ENCODE assay signal across 9 mouse cellular contexts in genomic region chr6:82854338-82854737, GRCm38 (mm10).
A peak's percentile ranks its signal among the peaks of the same experiment; 100 is the strongest.
DNase-seq lines count a peak whose midpoint lies in the region; ATAC-seq and TF ChIP-seq lines count a peak whose summit lies in the region.
"Had no signal": no experiment of that assay in that cellular context is flagged by ENCODE, and none has a peak within 500 bp of the region (broad histone marks: within the 10 kb centered on the region; RNA-seq: fewer than 3 reads in every experiment).

No protein-coding gene starts in this region.

- no peak overlapping the region for H3K9ac ChIP-seq in heart, embryonic 12.5 days
- H3K9ac ChIP-seq in stomach, postnatal 0 days (ENCODE audit: low read length), result no peak overlapping the region
- no peak overlapping the region for H3K9ac ChIP-seq in hindbrain, embryonic 11.5 days (ENCODE audit: low read depth, low read length)
- H3K9ac ChIP-seq: hindbrain, embryonic 12.5 days had no signal

- peaks cover 51% of the 10 kb centered on the region for H3K27me3 ChIP-seq in megakaryocyte, embryonic 14.5 days (replicated peaks)
- H3K27me3 ChIP-seq in heart, embryonic 12.5 days (replicated peaks), result no peaks in the 10 kb centered on the region
- no peaks in the 10 kb centered on the region for H3K27me3 ChIP-seq in stomach, postnatal 0 days (ENCODE audit: control insufficient read depth, insufficient read depth, low read length)
- H3K27me3 ChIP-seq in hindbrain, embryonic 11.5 days (ENCODE audit: control insufficient read depth, insufficient read depth, low read length), result no peaks in the 10 kb centered on the region
- H3K27me3 ChIP-seq: hindbrain, embryonic 12.5 days had no signal

- ATAC-seq in megakaryocyte, adult 5-6 weeks (ENCODE audit: poor library complexity, severe bottlenecking), result no peak
- ATAC-seq in heart, embryonic 12.5 days (ENCODE audit: insufficient number of reproducible peaks, low FRiP score), result 0 out of 2 replicates have a peak, but pooled peaks have one; percentile 53
- peak; percentile 91 for ATAC-seq in stomach, postnatal 0 days (ENCODE audit: low FRiP score, low TSS enrichment)
- no peak for ATAC-seq in hindbrain, embryonic 11.5 days (ENCODE audit: low FRiP score)
- no peak for ATAC-seq in granulocyte monocyte progenitor cell, adult 5-6 weeks (replicated peaks; ENCODE audit: poor library complexity, severe bottlenecking)

- H3K4me2 ChIP-seq in heart, embryonic 12.5 days, result no peak overlapping the region
- no peak overlapping the region for H3K4me2 ChIP-seq in stomach, postnatal 0 days (replicated peaks; ENCODE audit: low read depth)
- no peak overlapping the region for H3K4me2 ChIP-seq in hindbrain, embryonic 11.5 days (replicated peaks; ENCODE audit: low read depth, low read length)
- H3K4me2 ChIP-seq: hindbrain, embryonic 12.5 days had no signal

- no peaks in the 10 kb centered on the region for H3K36me3 ChIP-seq in megakaryocyte, embryonic 14.5 days (replicated peaks; ENCODE audit: low read length)
- no peaks in the 10 kb centered on the region for H3K36me3 ChIP-seq in heart, embryonic 12.5 days
- no peaks in the 10 kb centered on the region for H3K36me3 ChIP-seq in stomach, postnatal 0 days (ENCODE audit: control insufficient read depth, insufficient read depth, low read length)
- H3K36me3 ChIP-seq in hindbrain, embryonic 11.5 days (ENCODE audit: control insufficient read depth, insufficient read depth, low read length), result no peaks in the 10 kb centered on the region
- H3K36me3 ChIP-seq: hindbrain, embryonic 12.5 days had no signal

- no peak overlapping the region for H3K27ac ChIP-seq in heart, embryonic 12.5 days (ENCODE audit: poor library complexity, severe bottlenecking)
- no peak overlapping the region; the same call in 1 of the 2 replicates for H3K27ac ChIP-seq in stomach, postnatal 0 days (replicated peaks)
- no peak overlapping the region for H3K27ac ChIP-seq in hindbrain, embryonic 11.5 days (ENCODE audit: low read depth, low read length)
- H3K27ac ChIP-seq: hindbrain, embryonic 12.5 days had no signal

- peak; percentile 24 to 35 for DNase-seq in adrenal gland, postnatal 4 days (ENCODE audit: low spot score in 2 of 2)
- peak; percentile 72 for DNase-seq in stomach, postnatal 0 days (ENCODE audit: low spot score)
- no peak for DNase-seq in frontal cortex, postnatal 25 days (ENCODE audit: low spot score in 2 of 2)
- no peak for DNase-seq in hindbrain, embryonic 11.5 days (ENCODE audit: low spot score)

- peaks cover 6% of the 10 kb centered on the region; the same call in 1 of the 2 replicates for H3K4me1 ChIP-seq in megakaryocyte, embryonic 14.5 days
- peaks cover 16% of the 10 kb centered on the region for H3K4me1 ChIP-seq in heart, embryonic 12.5 days (replicated peaks)
- H3K4me1 ChIP-seq in stomach, postnatal 0 days (replicated peaks; ENCODE audit: control insufficient read depth, insufficient read depth), result no peaks in the 10 kb centered on the region
- H3K4me1 ChIP-seq in hindbrain, embryonic 11.5 days (replicated peaks; ENCODE audit: control insufficient read depth, insufficient read depth, low read length), result no peaks in the 10 kb centered on the region
- H3K4me1 ChIP-seq: hindbrain, embryonic 12.5 days had no signal

- no peak for TF ChIP-seq EP300 in stomach, postnatal 0 days (optimal IDR thresholded peaks at IDR 0.05)

- peak overlapping the region; percentile 76 for H3K4me3 ChIP-seq in megakaryocyte, embryonic 14.5 days (replicated peaks)
- no peak overlapping the region for H3K4me3 ChIP-seq in heart, embryonic 12.5 days
- no peak overlapping the region for H3K4me3 ChIP-seq in stomach, postnatal 0 days (ENCODE audit: low read depth, low read length)
- H3K4me3 ChIP-seq in hindbrain, embryonic 11.5 days (ENCODE audit: low read depth, low read length), result no peak overlapping the region
- H3K4me3 ChIP-seq: hindbrain, embryonic 12.5 days had no signal

- peaks cover 3% of the 10 kb centered on the region; the same call in 1 of the 2 replicates for H3K9me3 ChIP-seq in megakaryocyte, embryonic 14.5 days
- H3K9me3 ChIP-seq in heart, embryonic 12.5 days (replicated peaks), result no peaks in the 10 kb centered on the region
- no peaks in the 10 kb centered on the region for H3K9me3 ChIP-seq in stomach, postnatal 0 days (ENCODE audit: control insufficient read depth, low read length)
- H3K9me3 ChIP-seq in hindbrain, embryonic 11.5 days (ENCODE audit: control insufficient read depth, low read length), result no peaks in the 10 kb centered on the region
- H3K9me3 ChIP-seq: hindbrain, embryonic 12.5 days had no signal

- TF ChIP-seq CTCF in stomach, postnatal 0 days (IDR thresholded peaks at IDR 0.05; ENCODE audit: low read depth), result no peak

- WGBS in heart, embryonic 12.5 days, result 52% methylated on average over 6 of the region's 6 CpGs
- WGBS in stomach, postnatal 0 days, result 43% methylated on average over 6 of the region's 6 CpGs
- WGBS in hindbrain, embryonic 11.5 days, result 77% methylated on average over 6 of the region's 6 CpGs

Comparison
In these comparisons a context has a peak if more than half of its experiments do, and no peak if none do; other contexts are left out.
1. ATAC-seq: peak in heart, embryonic 12.5 days (single experiment) and stomach, postnatal 0 days (single experiment); none in megakaryocyte, adult 5-6 weeks (single experiment), hindbrain, embryonic 11.5 days (single experiment) and granulocyte monocyte progenitor cell, adult 5-6 weeks (single experiment).
2. DNase-seq: peak in adrenal gland, postnatal 4 days (2 of 2) and stomach, postnatal 0 days (single experiment); none in frontal cortex, postnatal 25 days (0 of 2) and hindbrain, embryonic 11.5 days (single experiment).